In the genomic region with DNA sequence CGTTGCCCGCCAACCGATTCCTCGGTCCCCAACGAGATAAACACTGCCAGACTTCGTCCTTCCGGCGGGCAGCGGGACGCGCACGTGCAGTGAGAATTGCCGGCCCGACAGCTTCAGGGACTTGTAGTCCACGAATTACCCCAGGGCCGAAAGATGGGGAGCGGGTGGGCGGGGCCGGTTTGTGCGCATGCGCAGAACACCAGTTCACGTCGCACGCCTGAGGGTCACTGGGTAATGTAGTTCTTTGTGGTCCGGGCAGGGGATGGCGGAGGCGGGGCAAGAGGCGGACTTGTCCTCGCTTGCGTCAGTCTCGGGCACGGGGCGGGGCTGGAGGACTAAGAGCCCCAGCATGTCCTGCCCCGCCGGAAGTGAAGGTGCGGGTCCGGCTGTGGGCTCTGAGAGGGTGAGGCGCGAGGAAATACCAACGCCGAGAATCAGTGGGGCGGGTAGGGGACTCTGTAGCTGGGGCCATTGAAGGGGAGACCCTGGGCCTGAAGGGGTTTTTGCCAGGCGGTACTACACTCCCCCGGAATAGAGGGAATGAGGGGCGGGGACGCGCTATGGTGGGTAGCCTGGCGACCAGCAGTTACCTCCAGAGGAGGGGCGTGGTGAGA, we compare ENCODE assay signal across 7 mouse cellular contexts. TPM values are rescaled to one million over a fixed set of nuclear protein-coding genes. Genes with fewer than 3 reads are reported as not detected.
DNase-seq lines count a peak whose midpoint lies in the region; ATAC-seq lines count a peak whose summit lies in the region.

Gene Klhdc3, minus strand, starts transcription at position 155 of the 614 bp plus-strand sequence.

- no peaks in the 10 kb centered on the region for H3K27me3 ChIP-seq in intestine, embryonic 16.5 days (replicated peaks; ENCODE audit: control insufficient read depth, insufficient read depth, low read length)
- no peaks in the 10 kb centered on the region for H3K27me3 ChIP-seq in midbrain, embryonic 11.5 days (ENCODE audit: control insufficient read depth, insufficient read depth, low read length)

- peak; percentile 98 for ATAC-seq in intestine, embryonic 16.5 days
- ATAC-seq in midbrain, embryonic 11.5 days (ENCODE audit: low FRiP score), result peak; percentile 99

- H3K36me3 ChIP-seq in intestine, embryonic 16.5 days (ENCODE audit: control insufficient read depth, insufficient read depth, low read length), result peaks cover 31% of the 10 kb centered on the region
- peaks cover 21% of the 10 kb centered on the region for H3K36me3 ChIP-seq in midbrain, embryonic 11.5 days (ENCODE audit: control insufficient read depth, insufficient read depth, low read length)

- peak; percentile 96 for DNase-seq in adrenal gland, adult 8-10 months
- peak; percentile 100 for DNase-seq in embryo, embryonic 9.5 days (ENCODE audit: extremely low spot score)
- peak; percentile 97 to 98 for DNase-seq in gastrocnemius, postnatal 4 days (ENCODE audit: low spot score in 2 of 2)
- DNase-seq in left cerebral cortex, postnatal 36 days (ENCODE audit: low spot score in 2 of 2), result peak; percentile 96 to 97
- peak; percentile 100 for DNase-seq in midbrain, embryonic 11.5 days (ENCODE audit: low spot score, missing footprints)
- peak; percentile 99 for DNase-seq in skeletal muscle tissue, adult 2 months (ENCODE audit: low read depth, low spot score)

- peak within 1 kb of the TSS; percentile 92 for H3K27ac ChIP-seq in intestine, embryonic 16.5 days (ENCODE audit: low read length)
- H3K27ac ChIP-seq in midbrain, embryonic 11.5 days (ENCODE audit: low read depth, low read length), result peak within 1 kb of the TSS; percentile 74

- no peaks in the 10 kb centered on the region for H3K9me3 ChIP-seq in intestine, embryonic 16.5 days (ENCODE audit: control insufficient read depth, low read length)
- H3K9me3 ChIP-seq in midbrain, embryonic 11.5 days (ENCODE audit: control insufficient read depth, low read length), result no peaks in the 10 kb centered on the region

- H3K9ac ChIP-seq in intestine, embryonic 16.5 days (ENCODE audit: low read depth, low read length), result peak within 1 kb of the TSS; percentile 79
- H3K9ac ChIP-seq in midbrain, embryonic 11.5 days (ENCODE audit: low read length), result peak within 1 kb of the TSS; percentile 74

- intact Hi-C loops in left cerebral cortex, postnatal 36 days (cut with DNase I), result loop anchor here (2.0 kb wide), 1 partner anchor 34 kb away; the partner anchor contains the start of genes Klc4 and Mrpl2

- under 1% methylated on average over 49 of the region's 49 CpGs for WGBS in intestine, embryonic 16.5 days
- under 1% methylated on average over 49 of the region's 49 CpGs for WGBS in midbrain, embryonic 11.5 days

- H3K4me1 ChIP-seq in intestine, embryonic 16.5 days (ENCODE audit: control insufficient read depth, insufficient read depth, low read length), result peaks cover 26% of the 10 kb centered on the region
- peaks cover 20% of the 10 kb centered on the region for H3K4me1 ChIP-seq in midbrain, embryonic 11.5 days (ENCODE audit: control insufficient read depth, insufficient read depth, low read length)

- peak within 1 kb of the TSS; percentile 74 for H3K4me3 ChIP-seq in intestine, embryonic 16.5 days (ENCODE audit: low read length)
- H3K4me3 ChIP-seq in midbrain, embryonic 11.5 days (ENCODE audit: low read depth, low read length), result peak within 1 kb of the TSS; percentile 83

- H3K4me2 ChIP-seq in intestine, embryonic 16.5 days (ENCODE audit: low read depth, low read length), result peak within 1 kb of the TSS; percentile 89
- H3K4me2 ChIP-seq in midbrain, embryonic 11.5 days, result peak within 1 kb of the TSS; percentile 88

RNA-seq across cellular contexts. Expression of gene Klhdc3, which starts in this region (rescaled TPM):
- 10 to 100 TPM; 59.1 to 74.3 (median 65.2) TPM for total RNA-seq in adrenal gland, adult 8-10 months (2022)
- total RNA-seq in gastrocnemius, postnatal 4 days (2021), result 100 to 1,000 TPM; 191 to 192 TPM
- 107 and 111 TPM in 2 replicates for polyA plus RNA-seq in intestine, embryonic 16.5 days (2015; fragmentation: Nextera tagmentation; extraction: Ambion mirVana)
- 100 to 1,000 TPM; 188 to 234 TPM for total RNA-seq in left cerebral cortex, postnatal 36 days (2021)
- polyA plus RNA-seq in midbrain, embryonic 11.5 days (2014; fragmentation: Nextera tagmentation; extraction: Ambion mirVana), result 103 and 109 TPM in 2 replicates

Comparison
In these comparisons a context has a peak if more than half of its experiments do, and no peak if none do; other contexts are left out.
1. Peak in every context shown above with its lines: DNase-seq, ATAC-seq, H3K4me3 ChIP-seq and H3K27ac ChIP-seq.